Mouse (Mus musculus) cerebellum, adult 9-10 months (tissue): ENCODE data around the gene Dap.

Experiments used
- DNase-seq: peaks from one replicate; pipeline ENCODE4 v3.0.0; 2022

The Dap gene

GRCm38 (mm10) chr15:31306726-31307125, 82.6 kb downstream of the Dap start:
- no peak for DNase-seq

- no peak for DNase-seq
Measured at GRCm38 (mm10) chr15:31309526-31309925, 85.4 kb downstream of the Dap start.

GRCm38 (mm10) chr15:31312001-31312400, 87.9 kb downstream of the Dap start:
- DNase-seq, result no peak

GRCm38 (mm10) chr15:31315630-31316231, 91.6 kb downstream of the Dap start:
- DNase-seq, result peak; percentile 73

GRCm38 (mm10) chr15:31317056-31317805, 93.1 kb downstream of the Dap start:
- DNase-seq, result no peak

- DNase-seq, result no peak
Measured at GRCm38 (mm10) chr15:31318158-31318955, 94.2 kb downstream of the Dap start.

GRCm38 (mm10) chr15:31319046-31319445, 94.9 kb downstream of the Dap start:
- no peak for DNase-seq

DNA sequence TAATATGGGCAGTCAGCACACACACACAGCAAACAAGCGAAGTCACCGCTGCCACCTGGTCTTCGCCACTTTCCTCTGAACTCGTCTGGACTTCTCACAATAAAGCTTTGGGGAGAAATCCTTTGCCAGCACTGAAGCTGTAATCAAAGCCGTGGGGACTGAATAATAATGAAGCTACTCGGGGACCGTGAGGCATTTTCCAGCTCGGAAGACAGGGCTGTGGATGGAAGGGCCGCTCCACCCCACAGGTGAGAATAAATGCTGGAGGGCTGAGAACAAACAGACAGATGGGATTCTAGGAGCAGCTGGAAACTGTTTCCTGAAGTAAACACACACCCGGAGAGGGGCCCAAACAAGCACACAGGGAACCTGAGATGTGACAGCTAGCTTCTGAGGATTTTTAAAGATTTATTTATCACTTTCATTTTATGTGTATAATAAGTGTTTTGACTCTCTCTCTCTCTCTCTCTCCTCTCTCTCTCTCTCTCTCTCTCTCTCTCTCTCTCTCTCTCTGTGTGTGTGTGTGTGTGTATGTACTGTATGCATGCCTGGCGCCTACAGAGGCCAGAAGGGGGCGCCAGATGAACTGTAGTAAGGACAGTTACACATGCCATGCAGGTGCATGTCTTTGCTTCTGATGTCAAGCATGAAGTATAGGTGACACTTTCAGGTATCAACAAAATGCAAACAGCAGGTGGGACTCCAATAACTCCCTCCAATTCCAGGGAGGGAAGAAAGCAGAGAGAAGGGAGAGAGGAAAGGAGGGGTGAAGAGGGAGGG, 96.7 kb downstream of the Dap start:
- DNase-seq, result no peak

DNA sequence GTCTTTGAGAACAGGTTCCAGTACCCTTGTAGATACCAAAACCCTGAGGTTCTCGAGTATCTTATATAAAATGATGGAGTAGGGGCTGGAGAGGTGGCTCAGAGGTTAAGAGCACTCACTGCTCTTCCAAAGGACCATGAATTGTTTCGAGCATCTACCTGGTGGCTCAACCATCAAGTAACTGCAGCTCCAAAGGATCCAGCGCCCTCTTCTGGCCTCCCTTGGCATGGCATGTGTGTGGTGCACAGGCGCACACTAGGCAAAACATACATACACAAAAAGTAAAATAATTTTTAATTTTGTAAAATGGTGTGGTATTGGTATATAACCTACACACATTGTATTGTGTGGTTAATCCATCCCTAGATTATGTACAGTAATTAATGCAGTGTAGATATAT, 99.6 kb downstream of the Dap start:
- no peak for DNase-seq
